Mouse (Mus musculus): Measurements from ENCODE around the gene Olfr1291-ps1. TPM values are rescaled to one million over a fixed set of nuclear protein-coding genes. Genes with fewer than 3 reads are reported as not detected.

Olfr1291-ps1 gene
- not detected for total RNA-seq (2021)
- long read RNA-seq, experiment 1 = 0 reads
- long read RNA-seq, experiment 2 = 0 reads

GRCm38 (mm10) chr2:111496880-111497279 is at the start of gene Olfr1291-ps1:
Gene Olfr1291-ps1, plus strand, starts transcription at chr2:111497180.
- DNase-seq (ENCODE audit: low spot score in 2 of 2) = no peak

GRCm38 (mm10) chr2:111448842-111449241 is 48.1 kb upstream of the Olfr1291-ps1 start, which contains the start of gene Olfr1287:
Gene Olfr1287, plus strand, starts transcription at chr2:111449142.
- no peak for DNase-seq (ENCODE audit: low spot score in 2 of 2)

GRCm38 (mm10) chr2:111473801-111474200 is 23.2 kb upstream of the Olfr1291-ps1 start, which contains the start of gene Olfr1288:
Gene Olfr1288, plus strand, starts transcription at chr2:111474101.
- DNase-seq (ENCODE audit: low spot score in 2 of 2) = no peak

GRCm38 (mm10) chr2:111480519-111480918 is 16.5 kb upstream of the Olfr1291-ps1 start, which contains the start of gene Olfr1289:
Gene Olfr1289, plus strand, starts transcription at chr2:111480819.
- DNase-seq (ENCODE audit: low spot score in 2 of 2) = no peak

- no peak for DNase-seq (ENCODE audit: low spot score in 2 of 2)
These were observed 3.3 kb upstream of the Olfr1291-ps1 start, which contains the start of gene Olfr1290 for GRCm38 (mm10) chr2:111493729-111494128. Gene Olfr1290, minus strand, starts transcription at chr2:111493829.

GRCm38 (mm10) chr2:111517451-111517850 is 20.5 kb downstream of the Olfr1291-ps1 start:
- no peak for DNase-seq (ENCODE audit: low spot score in 2 of 2)

GRCm38 (mm10) chr2:111524903-111525302 is 27.9 kb downstream of the Olfr1291-ps1 start, which contains the start of gene Olfr1293-ps:
Gene Olfr1293-ps, plus strand, starts transcription at chr2:111525203.
- no peak for DNase-seq (ENCODE audit: low spot score in 2 of 2)

- no peak for DNase-seq (ENCODE audit: low spot score in 2 of 2)
These were observed 43.2 kb downstream of the Olfr1291-ps1 start, which contains the start of gene Olfr1294 for GRCm38 (mm10) chr2:111540191-111540590. Gene Olfr1294, minus strand, starts transcription at chr2:111540291.

Other genes starting within 250 kb of the Olfr1291-ps1 start
- gene Olfr1276, start 242.7 kb upstream of the Olfr1291-ps1 start, total RNA-seq (2021) = not detected
- gene Olfr1277, start 223.1 kb upstream of the Olfr1291-ps1 start, total RNA-seq (2021) = not detected
- gene Olfr1278, start 207.0 kb upstream of the Olfr1291-ps1 start, total RNA-seq (2021) = not detected
- not detected for gene Olfr1279, start 196.5 kb upstream of the Olfr1291-ps1 start, total RNA-seq (2021)
- not detected for gene Olfr1280, start 183.2 kb upstream of the Olfr1291-ps1 start, total RNA-seq (2021)
- not detected for gene Olfr1281, start 170.7 kb upstream of the Olfr1291-ps1 start, total RNA-seq (2021)
- gene Olfr1282, start 161.1 kb upstream of the Olfr1291-ps1 start, total RNA-seq (2021) = not detected
- not detected for gene Olfr1283, start 130.4 kb upstream of the Olfr1291-ps1 start, total RNA-seq (2021)
- gene Olfr1284, start 121.7 kb upstream of the Olfr1291-ps1 start, total RNA-seq (2021) = not detected
- gene Olfr1286, start 74.1 kb upstream of the Olfr1291-ps1 start, total RNA-seq (2021) = not detected
- gene Olfr1287, start 48.0 kb upstream of the Olfr1291-ps1 start, total RNA-seq (2021) = not detected
- not detected for gene Olfr1288, start 23.1 kb upstream of the Olfr1291-ps1 start, total RNA-seq (2021)
- gene Olfr1289, start 16.4 kb upstream of the Olfr1291-ps1 start, total RNA-seq (2021) = not detected
- gene Olfr1290, start 3.4 kb upstream of the Olfr1291-ps1 start, total RNA-seq (2021) = not detected
- gene Olfr1293-ps, start 28.0 kb downstream of the Olfr1291-ps1 start, total RNA-seq (2021) = not detected
- gene Olfr1294, start 43.1 kb downstream of the Olfr1291-ps1 start, total RNA-seq (2021) = not detected
- not detected for gene Olfr1295, start 72.5 kb downstream of the Olfr1291-ps1 start, total RNA-seq (2021)
- gene Olfr1297, start 129.3 kb downstream of the Olfr1291-ps1 start, total RNA-seq (2021) = not detected
- gene Olfr1298, start 152.0 kb downstream of the Olfr1291-ps1 start, total RNA-seq (2021) = not detected
- gene Olfr1299, start 164.2 kb downstream of the Olfr1291-ps1 start, total RNA-seq (2021) = not detected